Mouse (Mus musculus) CH12.LX (cell line): ENCODE measurements at regions not wholly inside any gene's neighbourhood (a gene's known extent, or its start where the extent isn't known, plus 50 kb on each side); places are given as distances from the start of the nearest gene placed in this dataset.

ENCODE experiments used
- DNase-seq: peaks from one replicate; pipeline ENCODE4 v3.0.0-alpha.2; 2013; ENCODE audit errors: extremely low read depth
- H3K27ac ChIP-seq: 2 replicates; pipeline ENCODE4 v1.5.1; 2012; ENCODE audit warnings: low read depth, mild to moderate bottlenecking, control low read depth, moderate library complexity; ENCODE audit not compliant: insufficient read depth
- H3K27me3 ChIP-seq: replicated peaks from 2 replicates; pipeline ENCODE3; 2012; ENCODE audit warnings: inconsistent platforms
- H3K36me3 ChIP-seq, 2 experiments: replicated peaks in 1 of 2; 2 replicates each; pipeline versions ENCODE3 to v1.6.1; 2012; ENCODE audit warnings: inconsistent platforms in 1 of 2, low read length in 1 of 2, mild to moderate bottlenecking in 1 of 2, mixed read lengths in 1 of 2, moderate library complexity in 1 of 2; ENCODE audit not compliant: control insufficient read depth in 1 of 2, insufficient read depth in 1 of 2
- H3K4me1 ChIP-seq, 2 experiments: 2 replicates each; pipeline ENCODE4 v1.6.1; 2012; ENCODE audit warnings: inconsistent platforms in 1 of 2, moderate library complexity in 1 of 2; ENCODE audit not compliant: insufficient read depth in 2 of 2, control insufficient read depth in 1 of 2
- H3K4me2 ChIP-seq: 2 replicates; pipeline ENCODE4 v1.6.1; 2012; ENCODE audit warnings: low read depth, mild to moderate bottlenecking, control low read depth; ENCODE audit not compliant: poor library complexity, insufficient read depth, severe bottlenecking
- H3K4me3 ChIP-seq, 3 experiments: fragments of 150-350 bp in 1 of 3; sonication (generic) in 1 of 3; replicated peaks in 1 of 3; 2 replicates each; pipeline versions ENCODE3 to v1.5.1; 2011 to 2012; ENCODE audit warnings: low read depth in 2 of 3, low read length in 2 of 3, mild to moderate bottlenecking in 2 of 3, moderate library complexity in 2 of 3, control low read depth in 1 of 3, improper control_type of control experiment in 1 of 3, inconsistent platforms in 1 of 3, mixed read lengths in 1 of 3; ENCODE audit not compliant: poor library complexity in 1 of 3
- H3K79me2 ChIP-seq: replicated peaks from 2 replicates; pipeline ENCODE4 v1.6.1; 2012; ENCODE audit warnings: mild to moderate bottlenecking, moderate library complexity; ENCODE audit not compliant: control insufficient read depth, poor library complexity, insufficient read depth, severe bottlenecking; ENCODE audit errors: extremely low read depth
- H3K9ac ChIP-seq: 2 replicates; pipeline ENCODE4 v1.6.1; 2012; ENCODE audit warnings: low read depth, mild to moderate bottlenecking, control low read depth, moderate library complexity; ENCODE audit not compliant: insufficient read depth
- H3K9me3 ChIP-seq: replicated peaks from 2 replicates; pipeline ENCODE3; 2012; ENCODE audit warnings: low read length, inconsistent platforms, mixed read lengths
- CHD1 ChIP-seq: IDR thresholded peaks from 2 replicates; pipeline ENCODE4 v1.6.1; 2012; ENCODE audit warnings: low read depth, low read length, improper control_type of control experiment, inconsistent platforms
- CHD2 ChIP-seq: IDR thresholded peaks from 2 replicates; pipeline ENCODE4 v1.6.1; 2011; ENCODE audit warnings: low read length, improper control_type of control experiment
- E2F4 ChIP-seq: IDR thresholded peaks from 2 replicates; pipeline ENCODE4 v1.6.1; 2011; ENCODE audit warnings: low read depth, low read length, improper control_type of control experiment; ENCODE audit not compliant: insufficient replicate concordance
- ELF1 ChIP-seq: IDR thresholded peaks from 2 replicates; pipeline ENCODE4 v1.6.1; 2014; ENCODE audit warnings: low read depth, mild to moderate bottlenecking, inconsistent platforms, low read length, improper control_type of control experiment
- GABPA ChIP-seq: IDR thresholded peaks from 2 replicates; pipeline ENCODE4 v1.6.1; 2012; ENCODE audit warnings: low read depth, low read length, improper control_type of control experiment, inconsistent platforms; ENCODE audit not compliant: insufficient replicate concordance
- JUN ChIP-seq: IDR thresholded peaks from 2 replicates; pipeline ENCODE4 v1.6.1; 2011; ENCODE audit warnings: low read depth, mild to moderate bottlenecking, low read length, improper control_type of control experiment, moderate library complexity; ENCODE audit not compliant: insufficient read depth
- MAFK ChIP-seq: IDR thresholded peaks from 2 replicates; pipeline ENCODE4 v1.6.1; 2011; ENCODE audit warnings: low read length, improper control_type of control experiment; ENCODE audit not compliant: insufficient replicate concordance
- MAX ChIP-seq: IDR thresholded peaks from 2 replicates; pipeline ENCODE4 v1.6.1; 2011; ENCODE audit warnings: low read length, improper control_type of control experiment
- MAZ ChIP-seq: IDR thresholded peaks from 2 replicates; pipeline ENCODE4 v1.6.1; 2012; ENCODE audit warnings: low read depth, mild to moderate bottlenecking, inconsistent platforms, low read length, improper control_type of control experiment, moderate library complexity
- MEF2A ChIP-seq: IDR thresholded peaks from 2 replicates; pipeline ENCODE4 v1.6.1; 2014; ENCODE audit warnings: low read depth, mild to moderate bottlenecking, inconsistent platforms, low read length, improper control_type of control experiment, borderline replicate concordance
- NELFE ChIP-seq: IDR thresholded peaks from 2 replicates; pipeline ENCODE4 v1.6.1; 2011; ENCODE audit warnings: low read depth, low read length, improper control_type of control experiment
- NRF1 ChIP-seq: IDR thresholded peaks from 2 replicates; pipeline ENCODE4 v1.6.1; 2014; ENCODE audit warnings: low read depth, mild to moderate bottlenecking, inconsistent platforms, low read length, improper control_type of control experiment, moderate library complexity
- PAX5 ChIP-seq: IDR thresholded peaks from 2 replicates; pipeline ENCODE4 v1.6.1; 2012; ENCODE audit warnings: low read length, inconsistent platforms, mixed read lengths
- RAD21 ChIP-seq: IDR thresholded peaks from 2 replicates; pipeline ENCODE4 v1.6.1; 2011; ENCODE audit warnings: low read depth, mild to moderate bottlenecking, low read length, improper control_type of control experiment, moderate library complexity
- SIN3A ChIP-seq: IDR thresholded peaks from 2 replicates; pipeline ENCODE4 v1.6.1; 2012; ENCODE audit warnings: low read length, improper control_type of control experiment, inconsistent platforms
- TBP ChIP-seq: conservative IDR thresholded peaks from 2 replicates; pipeline ENCODE4 v1.6.1; 2011; ENCODE audit warnings: low read depth, low read length, improper control_type of control experiment
- TCF12 ChIP-seq: IDR thresholded peaks from 2 replicates; pipeline ENCODE4 v1.6.1; 2014; ENCODE audit warnings: low read depth, mild to moderate bottlenecking, inconsistent platforms, low read length, improper control_type of control experiment
- USF2 ChIP-seq: conservative IDR thresholded peaks from 2 replicates; pipeline ENCODE4 v1.6.1; 2011; ENCODE audit warnings: low read depth, low read length, improper control_type of control experiment
- ZC3H11A ChIP-seq: IDR thresholded peaks from 2 replicates; pipeline ENCODE4 v1.6.1; 2012; ENCODE audit warnings: low read depth, mild to moderate bottlenecking, inconsistent platforms, low read length, improper control_type of control experiment
- ZKSCAN1 ChIP-seq: IDR thresholded peaks from 2 replicates; pipeline ENCODE4 v1.6.1; 2012; ENCODE audit warnings: low read depth, inconsistent platforms, low read length, improper control_type of control experiment, borderline replicate concordance
- ZMIZ1 ChIP-seq: IDR thresholded peaks from 2 replicates; pipeline ENCODE4 v1.6.1; 2012; ENCODE audit warnings: low read depth, mild to moderate bottlenecking, inconsistent platforms, low read length, improper control_type of control experiment
- ZNF384 ChIP-seq: IDR thresholded peaks from 2 replicates; pipeline ENCODE4 v1.6.1; 2012; ENCODE audit warnings: low read depth, low read length, improper control_type of control experiment, inconsistent platforms
- dilution Hi-C: fragments of 300-500 bp; cut with MboI; formaldehyde crosslinking; loops from 2 replicates; pipeline ENCODE4 v1.14.3; 2020; ENCODE audit warnings: low sequenced_read_pairs; ENCODE audit not compliant: extremely low pct_unique_long_range_greater_than_20kb, extremely low pct_ligation_motif_present
- in situ Hi-C: fragments of 300-500 bp; cut with MboI; formaldehyde crosslinking; loops from 3 replicates; pipeline ENCODE4 v1.14.3; 2019; ENCODE audit warnings: low sequenced_read_pairs, low pct_ligation_motif_present, low pct_unique_long_range_greater_than_20kb, mixed read lengths

GRCm38 (mm10) chr6:116895114-116895513 lies 178.4 kb upstream of the Tmem72 start:
- H3K79me2 ChIP-seq: no peaks in the 10 kb centered on the region
- no peaks in the 10 kb centered on the region for H3K9me3 ChIP-seq
- in situ Hi-C loops (no loop called here), dilution Hi-C loops (no loop called here)
- H3K4me2 ChIP-seq: no peak overlapping the region
- H3K9ac ChIP-seq: no peak overlapping the region
- H3K27me3 ChIP-seq: no peaks in the 10 kb centered on the region
- no peaks in the 10 kb centered on the region for H3K4me1 ChIP-seq
- TF ChIP-seq PAX5: no peak
- no peak for TF ChIP-seq RAD21
- TF ChIP-seq ZC3H11A: no peak
- TF ChIP-seq ELF1: no peak
- H3K4me3 ChIP-seq: no peak overlapping the region
- no peak for DNase-seq
- H3K27ac ChIP-seq: no peak overlapping the region
- no peaks in the 10 kb centered on the region for H3K36me3 ChIP-seq

- no peaks in the 10 kb centered on the region for H3K36me3 ChIP-seq
- DNase-seq: no peak
- in situ Hi-C loops (no loop called here), dilution Hi-C loops (no loop called here)
- H3K4me3 ChIP-seq: no peak overlapping the region
- no peaks in the 10 kb centered on the region for H3K4me1 ChIP-seq
- H3K9ac ChIP-seq: no peak overlapping the region
- no peaks in the 10 kb centered on the region for H3K9me3 ChIP-seq
- H3K4me2 ChIP-seq: no peak overlapping the region
- TF ChIP-seq MAFK: no peak
- no peaks in the 10 kb centered on the region for H3K79me2 ChIP-seq
- no peaks in the 10 kb centered on the region for H3K27me3 ChIP-seq
- H3K27ac ChIP-seq: no peak overlapping the region
These were observed 179.5 kb upstream of the Tmem72 start for GRCm38 (mm10) chr6:116896132-116896630.

GRCm38 (mm10) chr6:116901816-116902215 lies 185.1 kb upstream of the Tmem72 start:
- Histone ChIP-seq H3K4me1 (no peaks in the 10 kb centered on the region), H3K4me2 (no peak overlapping the region), H3K9me3 (no peaks in the 10 kb centered on the region), H3K9ac (no peak overlapping the region), H3K4me3 (no peak overlapping the region), H3K79me2 (no peaks in the 10 kb centered on the region), H3K36me3 (no peaks in the 10 kb centered on the region), H3K27ac (no peak overlapping the region), H3K27me3 (no peaks in the 10 kb centered on the region)
- dilution Hi-C loops (no loop called here), in situ Hi-C loops (no loop called here)
- no peak for TF ChIP-seq ELF1
- no peak for TF ChIP-seq E2F4
- TF ChIP-seq ZNF384: no peak
- no peak for TF ChIP-seq GABPA
- TF ChIP-seq TBP: no peak
- no peak for TF ChIP-seq JUN
- TF ChIP-seq ZKSCAN1: no peak
- TF ChIP-seq NELFE: no peak
- no peak for TF ChIP-seq NRF1
- no peak for TF ChIP-seq MEF2A
- no peak for TF ChIP-seq USF2
- no peak for TF ChIP-seq TCF12
- no peak for TF ChIP-seq MAX
- no peak for TF ChIP-seq ZMIZ1
- no peak for TF ChIP-seq MAZ
- no peak for TF ChIP-seq CHD2
- TF ChIP-seq SIN3A: no peak
- no peak for TF ChIP-seq CHD1
- no peak for DNase-seq
